14 mouse cellular contexts compared by ENCODE assay signal in the genomic region with DNA sequence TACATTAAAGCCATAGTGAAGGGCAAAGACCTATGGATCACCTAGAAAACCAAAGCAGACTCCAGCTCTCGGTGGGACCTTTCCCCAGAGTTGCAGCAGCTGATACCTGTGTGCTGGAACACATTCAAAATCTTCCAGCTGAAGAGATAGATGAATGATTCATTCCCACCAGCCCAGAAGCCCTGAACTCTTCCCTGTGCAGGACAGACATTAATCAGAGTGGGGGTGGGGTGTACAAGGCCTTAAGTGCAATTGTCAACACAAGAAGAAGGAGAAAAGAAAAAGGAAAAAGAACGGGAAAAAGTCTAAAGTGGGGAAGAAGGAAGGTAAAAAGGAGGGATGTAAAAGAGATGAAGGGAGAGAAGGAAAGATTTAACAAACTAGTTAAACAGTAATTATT.
"Had no signal": no experiment of that assay in that cellular context is flagged by ENCODE, and none has a peak within 500 bp of the region (broad histone marks: within the 10 kb centered on the region; RNA-seq: fewer than 3 reads in every experiment).

No protein-coding gene starts in this region.

- H3K9me3 ChIP-seq: limb, embryonic 13.5 days; liver, embryonic 15.5 days had no signal

- H3K4me2 ChIP-seq: limb, embryonic 13.5 days; liver, embryonic 15.5 days had no signal

- H3K27me3 ChIP-seq: limb, embryonic 13.5 days; liver, embryonic 15.5 days had no signal

- H3K9ac ChIP-seq: limb, embryonic 13.5 days; liver, embryonic 15.5 days had no signal

- H3K27ac ChIP-seq: layer of hippocampus, adult 2 months; limb, embryonic 13.5 days; liver, embryonic 15.5 days had no signal

- H3K36me3 ChIP-seq: limb, embryonic 13.5 days; liver, embryonic 15.5 days had no signal

- H3K4me3 ChIP-seq: layer of hippocampus, adult 2 months; limb, embryonic 13.5 days; liver, embryonic 15.5 days had no signal

- DNase-seq: kidney, adult 2 months; left cerebral cortex, postnatal 4 days; lung, adult 2 months; lung, postnatal 36 days; midbrain, embryonic 14.5 days; retina, postnatal 1 day; right cerebral cortex, postnatal 4 days; spleen, adult 18-20 months; thymus, adult 18-20 months; thymus, postnatal 14 days had no signal

- ATAC-seq: lung, postnatal 0 days had no signal
